Mouse (Mus musculus): ENCODE results near the gene Ddx41.

Gene Ddx41

GRCm38 (mm10) chr13:55510668-55511491 is 25.6 kb downstream of the Ddx41 start:
- in situ Hi-C loops (cut with MboI; ENCODE audit: low sequenced_read_pairs): no loop called here

DNA sequence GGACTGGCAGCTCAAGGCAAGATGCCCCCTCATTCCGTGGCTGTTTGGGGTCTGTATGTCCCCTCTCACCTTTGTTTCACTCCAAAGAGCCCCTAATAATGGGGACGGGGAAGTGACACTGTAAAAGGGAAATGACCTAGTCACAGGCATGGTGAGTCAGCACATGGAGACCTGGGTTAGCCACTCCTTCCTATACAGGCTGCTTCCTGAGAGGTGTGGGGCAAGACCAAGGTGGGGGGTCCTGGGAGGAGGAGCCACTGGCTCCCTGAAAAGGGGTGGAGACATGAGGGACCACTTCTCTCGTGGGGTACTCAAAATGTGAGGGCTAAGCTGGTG is 26.2 kb downstream of the Ddx41 start:
- in situ Hi-C loops (cut with MboI; ENCODE audit: low sequenced_read_pairs): no loop called here

- in situ Hi-C loops (cut with MboI; ENCODE audit: low sequenced_read_pairs): no loop called here
Measured at GRCm38 (mm10) chr13:55508531-55508930, 27.9 kb downstream of the Ddx41 start.

DNA sequence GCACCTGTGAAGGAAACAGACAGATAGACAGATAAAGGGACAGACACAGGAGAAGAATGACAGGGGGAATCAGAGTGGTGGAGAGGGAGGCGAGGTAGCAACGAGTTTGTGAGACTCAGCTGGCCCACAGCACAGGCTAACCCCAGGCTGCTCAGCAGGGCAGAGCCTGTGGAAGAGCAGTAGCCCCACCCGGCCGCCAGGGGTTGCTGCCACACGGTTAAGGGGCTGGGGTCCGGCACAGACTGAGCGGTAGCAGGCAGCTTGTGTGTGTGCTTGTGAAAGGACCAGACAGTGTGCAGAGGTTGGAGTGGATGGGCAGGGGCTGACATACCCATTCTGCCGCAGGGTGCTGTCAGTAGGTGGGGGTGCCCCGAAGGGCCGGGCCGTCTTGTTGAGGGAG is 28.6 kb downstream of the Ddx41 start:
- in situ Hi-C loops (cut with MboI; ENCODE audit: low sequenced_read_pairs): no loop called here

GRCm38 (mm10) chr13:55506697-55507096 is 29.8 kb downstream of the Ddx41 start:
- in situ Hi-C loops (cut with MboI; ENCODE audit: low sequenced_read_pairs): no loop called here

DNA sequence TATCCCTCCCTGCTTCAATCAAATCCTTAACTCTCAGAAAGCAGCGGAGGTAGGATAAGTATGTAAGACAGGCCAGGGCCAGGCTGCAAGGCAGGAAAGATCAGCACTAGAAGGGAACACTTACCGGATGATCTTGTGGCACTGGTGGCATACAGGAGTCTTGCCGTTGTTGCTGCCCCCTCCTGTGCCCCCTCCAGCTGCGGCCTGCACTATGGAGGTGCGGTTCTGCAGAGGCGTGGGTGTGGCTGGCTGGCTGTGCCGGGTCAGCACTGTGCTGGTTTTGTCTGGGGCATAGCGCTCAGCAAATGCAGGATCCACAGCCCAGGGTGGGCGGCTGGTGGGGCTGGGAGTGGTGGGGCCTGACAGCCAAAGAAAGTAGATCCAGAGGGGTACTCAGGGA is 30.6 kb downstream of the Ddx41 start:
- in situ Hi-C loops (cut with MboI; ENCODE audit: low sequenced_read_pairs): no loop called here

GRCm38 (mm10) chr13:55504390-55504789 is 32.1 kb downstream of the Ddx41 start:
- in situ Hi-C loops (cut with MboI; ENCODE audit: low sequenced_read_pairs): no loop called here

GRCm38 (mm10) chr13:55502405-55502804 is 34.1 kb downstream of the Ddx41 start:
- in situ Hi-C loops (cut with MboI; ENCODE audit: low sequenced_read_pairs): no loop called here

GRCm38 (mm10) chr13:55500575-55500974 is 35.9 kb downstream of the Ddx41 start:
- in situ Hi-C loops (cut with MboI; ENCODE audit: low sequenced_read_pairs): no loop called here

- in situ Hi-C loops (cut with MboI; ENCODE audit: low sequenced_read_pairs): no loop called here
Measured at GRCm38 (mm10) chr13:55498906-55499305, 37.6 kb downstream of the Ddx41 start.

- in situ Hi-C loops (cut with MboI; ENCODE audit: low sequenced_read_pairs): no loop called here
Measured at GRCm38 (mm10) chr13:55496661-55497060, 39.8 kb downstream of the Ddx41 start.

DNA sequence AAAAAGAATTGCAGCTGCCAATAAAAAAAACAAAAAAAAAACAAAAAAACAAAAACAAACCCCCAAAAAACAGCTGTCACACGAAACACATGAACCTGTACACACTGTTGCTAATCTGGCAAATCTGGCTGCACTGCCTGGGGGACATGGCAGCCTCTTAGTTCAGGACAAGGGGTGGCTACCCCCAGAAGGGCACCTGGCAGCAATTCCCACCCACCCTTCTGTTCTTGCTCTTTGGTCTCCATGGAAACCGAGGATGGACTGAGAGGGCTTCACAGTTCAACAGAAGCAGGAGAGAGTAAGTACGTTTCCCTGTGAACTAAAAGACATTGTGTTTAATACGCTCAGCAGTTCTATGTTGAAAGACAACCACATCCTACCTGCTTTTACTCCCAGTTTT is 40.8 kb downstream of the Ddx41 start:
- in situ Hi-C loops (cut with MboI; ENCODE audit: low sequenced_read_pairs): no loop called here

GRCm38 (mm10) chr13:55494883-55495621 is 41.4 kb downstream of the Ddx41 start:
- in situ Hi-C loops (cut with MboI; ENCODE audit: low sequenced_read_pairs): no loop called here

- in situ Hi-C loops (cut with MboI; ENCODE audit: low sequenced_read_pairs): no loop called here
Measured at GRCm38 (mm10) chr13:55494257-55494656, 42.2 kb downstream of the Ddx41 start.

GRCm38 (mm10) chr13:55487578-55488498 is 48.6 kb downstream of the Ddx41 start, which contains the start of gene Dbn1:
Gene Dbn1, minus strand, starts transcription at chr13:55488111.
- in situ Hi-C loops (cut with MboI; ENCODE audit: low sequenced_read_pairs): no loop called here

DNA sequence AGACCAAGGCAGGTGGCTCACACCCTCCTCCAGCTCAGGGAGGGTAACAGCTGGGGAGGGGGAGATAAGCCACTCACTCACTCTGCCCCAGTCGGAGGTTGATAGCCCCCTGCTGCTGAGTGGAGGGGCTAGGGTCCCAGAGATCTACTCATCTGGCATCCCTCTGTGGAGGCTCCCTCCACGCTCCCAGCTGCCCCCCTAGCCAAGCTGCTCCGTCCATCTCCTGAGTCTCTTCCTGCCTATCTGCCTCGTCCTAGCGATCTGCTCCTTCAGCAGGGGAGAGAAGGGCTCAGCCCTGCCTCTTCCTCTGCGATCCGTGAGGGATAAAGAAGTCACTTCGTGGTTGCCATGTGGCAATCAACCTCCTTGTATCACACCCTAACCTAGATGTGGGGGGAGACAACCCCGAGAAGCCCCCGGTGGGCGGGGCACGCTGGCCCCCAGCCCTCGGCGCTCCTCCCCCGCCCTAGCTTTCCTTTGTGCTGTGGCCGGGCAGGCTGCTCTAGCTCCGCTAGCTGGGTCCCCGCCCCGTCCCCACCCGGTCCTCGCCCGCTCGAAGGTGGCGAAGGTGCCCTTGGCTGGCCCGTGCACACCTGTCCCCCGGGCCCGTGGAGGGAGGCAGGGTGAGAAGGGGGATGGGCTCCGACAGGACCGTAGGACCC is 49.4 kb downstream of the Ddx41 start:
- in situ Hi-C loops (cut with MboI; ENCODE audit: low sequenced_read_pairs): no loop called here

DNA sequence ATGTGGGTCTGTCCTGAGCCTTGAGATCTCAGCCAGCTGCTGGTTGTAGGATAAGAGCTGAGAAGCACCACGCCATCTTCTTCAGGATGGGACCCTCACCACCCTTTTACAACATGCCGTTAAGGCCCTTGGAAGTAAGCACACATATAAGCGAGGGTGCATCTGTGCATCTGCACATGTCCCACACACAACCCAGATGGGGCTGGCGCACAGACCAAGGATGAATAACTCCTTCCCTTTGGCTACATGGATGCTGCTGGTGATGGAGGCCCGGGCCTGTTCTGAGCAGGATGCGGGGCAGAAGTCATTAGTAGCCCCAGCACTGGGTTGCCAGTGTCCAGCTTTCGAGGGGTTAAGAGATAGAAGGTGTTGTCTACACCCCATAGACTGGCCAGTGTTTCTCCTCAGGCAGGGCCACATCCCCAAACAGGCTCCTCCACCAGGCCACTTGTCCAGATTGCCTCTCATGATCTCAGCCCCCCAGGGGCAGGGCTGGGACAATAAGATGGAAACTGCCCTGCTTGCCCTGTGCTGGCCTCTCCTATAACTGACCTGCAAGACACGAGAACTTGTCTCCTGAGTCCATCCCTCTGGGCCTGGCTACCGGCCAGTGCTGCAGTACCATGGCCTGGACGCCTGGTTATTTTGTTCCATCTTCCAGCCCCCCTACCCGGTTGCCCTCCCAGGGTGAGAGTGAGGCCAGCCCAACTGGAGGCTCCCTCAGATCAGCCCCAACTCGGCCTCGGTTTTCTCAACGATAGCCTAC is 50.2 kb downstream of the Ddx41 start:
- in situ Hi-C loops (cut with MboI; ENCODE audit: low sequenced_read_pairs): no loop called here

- in situ Hi-C loops (cut with MboI; ENCODE audit: low sequenced_read_pairs): no loop called here
Measured at GRCm38 (mm10) chr13:55484520-55485088, 51.9 kb downstream of the Ddx41 start.

- in situ Hi-C loops (cut with MboI; ENCODE audit: low sequenced_read_pairs): no loop called here
Measured at GRCm38 (mm10) chr13:55483593-55483992, 52.9 kb downstream of the Ddx41 start.

DNA sequence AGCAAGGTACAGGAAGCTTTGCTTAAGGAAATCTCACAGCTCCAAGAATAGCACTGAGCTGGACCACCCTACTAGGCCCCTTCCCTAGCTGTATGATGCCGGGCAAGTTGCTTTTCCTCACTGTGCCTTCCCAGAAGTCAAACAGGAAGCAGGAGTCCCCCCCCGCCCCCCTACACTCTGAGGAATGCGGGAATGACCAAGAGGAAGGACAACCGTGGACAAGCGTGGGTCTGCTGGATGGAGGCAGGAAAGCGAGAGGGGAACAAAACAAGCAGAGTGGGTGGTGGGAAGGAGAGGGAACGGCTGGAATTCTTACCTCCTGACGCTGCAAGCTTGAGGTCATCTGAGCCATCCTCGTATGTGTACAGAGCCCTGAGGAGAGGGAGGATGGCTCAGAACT is 53.4 kb downstream of the Ddx41 start:
- in situ Hi-C loops (cut with MboI; ENCODE audit: low sequenced_read_pairs): no loop called here

All from CH12F3 (cell line).